Mouse (Mus musculus) brain, embryonic 14.5 days (tissue): Measurements from ENCODE around the gene Ptprt. TPM values are rescaled to one million over a fixed set of nuclear protein-coding genes. Genes with fewer than 3 reads are reported as not detected.

ENCODE experiments used
- DNase-seq: peaks from one replicate; pipeline ENCODE4 v3.0.0-alpha.2; 2011; ENCODE audit warnings: low read depth
- CTCF ChIP-seq: fragments of 200-500 bp; IDR thresholded peaks from 2 replicates; pipeline ENCODE4 v1.5.1; 2012; ENCODE audit warnings: inconsistent platforms, mild to moderate bottlenecking, moderate library complexity, borderline replicate concordance; ENCODE audit not compliant: insufficient read depth, insufficient read length; ENCODE audit errors: extremely low read depth
- POLR2A ChIP-seq: fragments of 200-500 bp; IDR thresholded peaks from 2 replicates; pipeline ENCODE4 v1.6.1; 2012; ENCODE audit warnings: mild to moderate bottlenecking, inconsistent platforms, borderline replicate concordance; ENCODE audit not compliant: poor library complexity, insufficient read depth, insufficient read length, severe bottlenecking; ENCODE audit errors: extremely low read depth
- polyA plus RNA-seq: library from polyadenylated mRNA; depleted of rRNA; stranded (reverse); fragments of >200 nt; gene quantifications from 2 replicates; pipeline ENCODE4 v1.2.3, GENCODE M21; 2012

Ptprt gene
- polyA plus RNA-seq, 1 experiment = 14.8 TPM

DNA sequence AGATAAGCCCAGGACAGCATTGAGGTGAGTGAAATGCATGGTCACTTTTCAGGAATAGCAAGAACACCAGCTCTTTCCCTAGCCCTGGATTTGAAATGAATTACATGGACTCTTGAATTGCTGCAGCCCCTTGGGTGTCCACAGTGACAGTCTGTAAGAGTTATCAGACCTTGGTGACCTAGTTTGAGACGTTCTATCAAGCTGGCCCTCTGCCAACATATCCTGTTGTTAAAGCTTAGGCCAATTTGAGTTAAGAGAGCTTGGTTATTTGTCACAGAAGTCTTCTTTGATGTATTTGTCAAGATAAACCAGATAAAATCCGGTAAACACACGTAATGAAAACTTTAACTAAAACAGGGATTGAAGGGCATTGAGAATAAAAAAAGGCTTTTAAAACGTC, 795.7 kb downstream of the Ptprt start:
- no peak for DNase-seq

GRCm38 (mm10) chr2:161858813-161859212, 802.1 kb downstream of the Ptprt start:
- no peak for DNase-seq
- TF ChIP-seq POLR2A (no peak), CTCF (no peak)

More for the DNA sequence above, 795.7 kb downstream of the Ptprt start:
- no peak for TF ChIP-seq CTCF
- TF ChIP-seq POLR2A = no peak

DNA sequence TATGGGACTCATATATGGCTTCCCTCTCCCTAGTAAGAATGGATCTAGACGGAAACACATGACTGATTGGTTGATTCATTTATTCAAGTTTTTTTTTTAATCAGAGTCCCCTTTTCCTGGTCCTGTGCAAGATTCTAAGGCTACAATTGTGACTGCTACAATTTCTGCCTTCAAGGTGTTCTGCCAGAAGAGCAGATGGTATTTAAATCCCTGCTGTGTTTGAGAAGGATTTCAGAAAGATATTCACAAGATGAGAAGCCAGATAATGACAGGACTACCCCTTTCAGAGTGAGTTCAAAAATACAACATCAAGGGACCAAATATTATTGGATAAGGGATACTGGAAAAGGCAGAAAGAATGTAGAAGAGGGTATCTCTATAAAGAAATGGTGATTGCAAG, 802.6 kb downstream of the Ptprt start:
- TF ChIP-seq CTCF = no peak
- peak; percentile 38 for DNase-seq

- DNase-seq = no peak
- TF ChIP-seq CTCF (no peak), POLR2A (no peak)
These were observed 825.9 kb downstream of the Ptprt start for GRCm38 (mm10) chr2:161835001-161835400.

DNA sequence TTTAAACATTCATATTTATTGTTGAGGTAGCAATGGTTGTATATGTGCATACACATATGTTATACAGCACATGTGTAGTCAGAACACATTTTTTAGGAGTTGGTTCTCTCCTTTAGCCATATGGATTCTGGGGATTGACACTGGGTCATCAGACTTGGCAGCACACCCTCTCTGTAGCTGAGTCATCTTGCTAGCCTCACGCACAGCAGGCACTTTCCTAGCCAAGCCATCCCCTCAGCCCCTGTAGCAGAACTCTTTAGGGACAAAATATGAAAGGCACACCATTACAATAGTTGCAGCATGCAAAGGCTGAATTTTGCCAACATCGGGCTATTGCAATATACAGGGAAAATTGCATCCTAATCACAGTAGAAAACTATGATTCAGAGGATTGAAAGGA, 827.1 kb downstream of the Ptprt start:
- TF ChIP-seq POLR2A = no peak
- TF ChIP-seq CTCF = no peak
- no peak for DNase-seq

DNA sequence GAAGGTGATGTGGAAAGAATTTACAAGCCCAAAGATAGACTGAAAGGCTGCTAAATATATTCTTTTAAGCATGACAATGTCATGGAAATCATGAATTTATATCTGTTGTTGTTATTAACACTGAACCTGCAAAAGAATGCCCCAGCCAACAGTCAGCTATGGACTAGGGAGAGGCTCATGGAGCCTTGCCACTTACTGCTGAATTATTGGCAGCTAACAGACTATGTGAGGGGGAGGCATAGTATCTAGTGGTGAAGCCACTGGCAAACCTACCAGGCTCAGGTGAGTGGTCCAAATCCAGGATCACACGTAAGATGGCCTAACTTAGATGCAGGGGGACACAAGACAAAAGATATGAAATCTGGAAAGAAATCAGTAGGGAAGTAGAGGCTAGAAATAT, 847.6 kb downstream of the Ptprt start:
- TF ChIP-seq POLR2A (no peak), CTCF (no peak)

DNA sequence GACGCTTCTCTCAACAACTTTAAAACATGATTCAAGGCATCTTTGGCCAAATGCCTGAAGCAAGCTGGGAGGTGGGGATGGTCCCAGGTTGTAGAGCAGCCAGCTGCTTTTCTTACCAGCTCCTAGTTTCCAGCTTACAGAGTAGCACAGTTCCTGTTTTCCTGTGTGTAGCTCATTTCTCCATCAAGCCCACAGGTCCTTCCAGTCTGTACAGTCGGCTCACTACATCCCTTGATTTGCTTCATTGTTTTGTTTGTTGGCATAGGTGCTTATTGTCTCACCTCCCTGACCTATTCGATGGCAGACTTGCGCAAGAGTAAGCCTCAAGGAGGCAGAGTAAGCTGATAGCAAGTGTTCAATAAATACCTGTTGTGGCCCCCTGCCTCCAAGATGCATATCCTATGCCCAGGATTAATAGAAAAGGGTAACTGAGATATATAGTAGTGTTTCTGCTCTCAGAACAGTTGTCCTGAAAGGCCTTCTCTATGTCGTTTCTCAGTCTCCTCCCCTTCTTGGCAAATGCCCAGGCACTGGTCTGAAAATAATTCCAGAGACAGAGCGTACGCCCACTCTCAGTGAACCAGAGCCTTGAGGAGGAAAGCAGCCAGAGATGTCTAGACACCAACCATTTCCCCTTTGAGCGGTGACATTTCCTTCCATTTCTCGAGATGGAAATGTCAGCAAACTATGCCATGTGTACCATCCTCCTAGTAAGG, 852.7 kb downstream of the Ptprt start:
- TF ChIP-seq POLR2A = no peak
- TF ChIP-seq CTCF = no peak
- DNase-seq = peak; percentile 52

More for the DNA sequence above, 847.6 kb downstream of the Ptprt start:
- no peak for DNase-seq

DNA sequence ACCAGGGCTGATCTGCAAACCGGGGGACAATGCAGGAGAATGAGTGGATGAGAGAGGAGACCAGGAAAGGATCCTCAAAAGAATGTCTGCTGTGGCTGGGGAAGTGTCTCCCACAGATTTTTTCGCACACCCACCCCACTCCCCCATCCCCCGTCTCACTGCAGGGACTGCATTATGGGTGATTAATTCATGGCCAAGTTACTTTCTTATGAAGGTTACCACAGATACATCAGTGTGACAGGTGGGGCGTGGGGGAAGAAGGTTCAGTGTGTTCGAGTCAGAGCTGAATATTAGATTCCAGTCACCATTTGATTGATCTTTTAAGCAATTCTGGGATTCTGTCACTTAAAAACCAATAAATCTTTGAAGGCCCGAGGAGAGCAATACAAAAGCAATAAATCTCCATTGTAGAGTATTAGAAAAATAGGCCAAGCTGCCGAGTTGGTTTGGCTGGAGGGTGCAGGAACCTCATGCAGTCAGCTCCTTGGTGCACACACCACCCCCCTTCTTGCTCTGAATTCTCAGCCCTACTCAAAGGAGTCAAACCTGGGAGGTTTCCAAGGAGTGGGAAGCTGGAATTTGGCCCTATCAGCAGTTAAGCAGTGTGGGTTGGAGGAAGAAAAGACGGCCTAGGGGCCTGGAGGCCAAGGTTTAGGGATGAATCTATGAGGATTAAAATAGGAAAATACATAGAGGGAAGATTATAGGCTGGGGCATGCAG, 854.5 kb downstream of the Ptprt start:
- DNase-seq = no peak
- TF ChIP-seq CTCF (no peak), POLR2A (no peak)

GRCm38 (mm10) chr2:161799946-161800345, 861.0 kb downstream of the Ptprt start:
- no peak for DNase-seq
- TF ChIP-seq POLR2A = no peak
- no peak for TF ChIP-seq CTCF

- DNase-seq = peak; percentile 54
- TF ChIP-seq POLR2A (no peak), CTCF (no peak)
These were observed 893.4 kb downstream of the Ptprt start for GRCm38 (mm10) chr2:161767528-161767927.

- TF ChIP-seq CTCF (no peak), POLR2A (no peak)
- DNase-seq = peak; percentile 14
These were observed 947.9 kb downstream of the Ptprt start for GRCm38 (mm10) chr2:161713024-161713423.

DNA sequence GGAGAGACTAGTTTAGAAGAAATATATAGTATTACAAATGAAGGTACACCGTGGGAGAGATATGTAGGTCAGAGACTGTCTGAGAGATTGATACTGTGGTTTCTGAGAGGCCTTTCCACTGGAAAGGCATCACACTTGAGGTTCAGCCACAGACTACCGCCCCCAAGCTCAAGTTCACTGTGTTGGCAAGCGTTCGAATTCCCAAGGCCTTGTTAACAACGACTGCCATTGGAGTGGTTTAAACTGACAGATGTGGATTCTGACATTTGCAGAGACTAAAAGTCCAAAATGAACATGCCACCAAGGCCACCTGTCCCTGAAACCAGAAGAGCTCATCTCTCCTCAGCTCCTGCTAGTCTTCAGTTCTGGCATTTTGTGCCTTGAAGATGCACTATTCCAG, 951.6 kb downstream of the Ptprt start:
- no peak for DNase-seq
- TF ChIP-seq CTCF (no peak), POLR2A (no peak)

- DNase-seq = no peak
- TF ChIP-seq CTCF (no peak), POLR2A (no peak)
These were observed 954.5 kb downstream of the Ptprt start for GRCm38 (mm10) chr2:161706386-161706915.
